Mouse (Mus musculus): ENCODE measurements around the gene Mus81. TPM values are rescaled to one million over a fixed set of nuclear protein-coding genes. Genes with fewer than 3 reads are reported as not detected.

Mus81 gene
- polyA plus RNA-seq (2015; fragmentation: Nextera tagmentation; extraction: Ambion mirVana), result 56.0 and 60.5 TPM in 2 replicates

- Histone ChIP-seq H3K27me3 (replicated peaks; ENCODE audit: control insufficient read depth, insufficient read depth, low read length) (no peaks in the 10 kb centered on the region), H3K4me1 (replicated peaks; ENCODE audit: control insufficient read depth, insufficient read depth, low read length) (peaks cover 33% of the 10 kb centered on the region), H3K4me2 (ENCODE audit: low read length) (peak within 1 kb of the TSS; percentile 58), H3K27ac (ENCODE audit: low read length) (peak within 1 kb of the TSS; percentile 98), H3K36me3 (ENCODE audit: control insufficient read depth, insufficient read depth) (peaks cover 8% of the 10 kb centered on the region), H3K4me3 (replicated peaks; ENCODE audit: low read length) (peak within 1 kb of the TSS; percentile 59), H3K9ac (replicated peaks; ENCODE audit: low read depth, low read length) (peak within 1 kb of the TSS; percentile 60), H3K9me3 (ENCODE audit: control insufficient read depth, low read length) (no peaks in the 10 kb centered on the region)
- peak; percentile 47 for ATAC-seq
- under 1% methylated on average over 39 of the region's 39 CpGs for WGBS
Observed at GRCm38 (mm10) chr19:5487768-5488550, at the start of gene Mus81. Gene Mus81 (minus strand): TSS chr19:5488402.

- Histone ChIP-seq H3K4me3 (replicated peaks; ENCODE audit: low read length) (no peak overlapping the region), H3K27ac (ENCODE audit: low read length) (no peak overlapping the region), H3K4me1 (replicated peaks; ENCODE audit: control insufficient read depth, insufficient read depth, low read length) (peaks cover 11% of the 10 kb centered on the region), H3K4me2 (ENCODE audit: low read length) (no peak overlapping the region), H3K9me3 (ENCODE audit: control insufficient read depth, low read length) (no peaks in the 10 kb centered on the region), H3K27me3 (replicated peaks; ENCODE audit: control insufficient read depth, insufficient read depth, low read length) (no peaks in the 10 kb centered on the region), H3K36me3 (ENCODE audit: control insufficient read depth, insufficient read depth) (no peaks in the 10 kb centered on the region), H3K9ac (replicated peaks; ENCODE audit: low read depth, low read length) (no peak overlapping the region)
- no peak for ATAC-seq
- WGBS, result 75% methylated on average over 8 of the region's 8 CpGs
Observed at GRCm38 (mm10) chr19:5532520-5532919, 44.3 kb upstream of the Mus81 start.

GRCm38 (mm10) chr19:5530138-5530524, 41.9 kb upstream of the Mus81 start:
- ATAC-seq, result no peak
- Histone ChIP-seq H3K27ac (ENCODE audit: low read length) (no peak overlapping the region), H3K9me3 (ENCODE audit: control insufficient read depth, low read length) (no peaks in the 10 kb centered on the region), H3K27me3 (replicated peaks; ENCODE audit: control insufficient read depth, insufficient read depth, low read length) (no peaks in the 10 kb centered on the region), H3K4me2 (ENCODE audit: low read length) (no peak overlapping the region), H3K9ac (replicated peaks; ENCODE audit: low read depth, low read length) (no peak overlapping the region), H3K36me3 (ENCODE audit: control insufficient read depth, insufficient read depth) (no peaks in the 10 kb centered on the region), H3K4me3 (replicated peaks; ENCODE audit: low read length) (no peak overlapping the region), H3K4me1 (replicated peaks; ENCODE audit: control insufficient read depth, insufficient read depth, low read length) (peaks cover 11% of the 10 kb centered on the region)
- WGBS, result 11% methylated on average over 7 of the region's 7 CpGs

GRCm38 (mm10) chr19:5529325-5530137, 41.3 kb upstream of the Mus81 start:
- Histone ChIP-seq H3K27ac (ENCODE audit: low read length) (no peak overlapping the region), H3K4me3 (replicated peaks; ENCODE audit: low read length) (0 out of 2 replicates have a peak overlapping the region, but pooled peaks have one; percentile 5)
- 8% methylated on average over 20 of the region's 20 CpGs for WGBS

GRCm38 (mm10) chr19:5525204-5525603, 37.0 kb upstream of the Mus81 start:
- WGBS, result 67% methylated on average over 5 of the region's 5 CpGs
- Histone ChIP-seq H3K4me2 (ENCODE audit: low read length) (no peak overlapping the region), H3K4me3 (replicated peaks; ENCODE audit: low read length) (no peak overlapping the region)

More at GRCm38 (mm10) chr19:5529325-5530137, 41.3 kb upstream of the Mus81 start:
- peak overlapping the region; percentile 37 for H3K4me2 ChIP-seq (ENCODE audit: low read length)
- no peak overlapping the region for H3K9ac ChIP-seq (replicated peaks; ENCODE audit: low read depth, low read length)
- no peaks in the 10 kb centered on the region for H3K9me3 ChIP-seq (ENCODE audit: control insufficient read depth, low read length)
- H3K4me1 ChIP-seq (replicated peaks; ENCODE audit: control insufficient read depth, insufficient read depth, low read length), result peaks cover 11% of the 10 kb centered on the region
- ATAC-seq, result peak; percentile 91
- no peaks in the 10 kb centered on the region for H3K27me3 ChIP-seq (replicated peaks; ENCODE audit: control insufficient read depth, insufficient read depth, low read length)
- no peaks in the 10 kb centered on the region for H3K36me3 ChIP-seq (ENCODE audit: control insufficient read depth, insufficient read depth)

GRCm38 (mm10) chr19:5518721-5519120, 30.5 kb upstream of the Mus81 start:
- Histone ChIP-seq H3K27me3 (replicated peaks; ENCODE audit: control insufficient read depth, insufficient read depth, low read length) (no peaks in the 10 kb centered on the region), H3K4me1 (replicated peaks; ENCODE audit: control insufficient read depth, insufficient read depth, low read length) (no peaks in the 10 kb centered on the region), H3K9ac (replicated peaks; ENCODE audit: low read depth, low read length) (no peak overlapping the region), H3K9me3 (ENCODE audit: control insufficient read depth, low read length) (no peaks in the 10 kb centered on the region), H3K27ac (ENCODE audit: low read length) (no peak overlapping the region), H3K36me3 (ENCODE audit: control insufficient read depth, insufficient read depth) (no peaks in the 10 kb centered on the region), H3K4me2 (ENCODE audit: low read length) (no peak overlapping the region), H3K4me3 (replicated peaks; ENCODE audit: low read length) (no peak overlapping the region)
- WGBS, result 88% methylated on average over 3 of the region's 3 CpGs
- ATAC-seq, result no peak

More at GRCm38 (mm10) chr19:5525204-5525603, 37.0 kb upstream of the Mus81 start:
- Histone ChIP-seq H3K36me3 (ENCODE audit: control insufficient read depth, insufficient read depth) (no peaks in the 10 kb centered on the region), H3K9me3 (ENCODE audit: control insufficient read depth, low read length) (no peaks in the 10 kb centered on the region), H3K4me1 (replicated peaks; ENCODE audit: control insufficient read depth, insufficient read depth, low read length) (peaks cover 10% of the 10 kb centered on the region), H3K27ac (ENCODE audit: low read length) (no peak overlapping the region), H3K27me3 (replicated peaks; ENCODE audit: control insufficient read depth, insufficient read depth, low read length) (no peaks in the 10 kb centered on the region), H3K9ac (replicated peaks; ENCODE audit: low read depth, low read length) (no peak overlapping the region)
- no peak for ATAC-seq

GRCm38 (mm10) chr19:5516906-5517505, 28.8 kb upstream of the Mus81 start:
- H3K9me3 ChIP-seq (ENCODE audit: control insufficient read depth, low read length), result no peaks in the 10 kb centered on the region
- no peak for ATAC-seq
- H3K27me3 ChIP-seq (replicated peaks; ENCODE audit: control insufficient read depth, insufficient read depth, low read length), result no peaks in the 10 kb centered on the region
- H3K9ac ChIP-seq (replicated peaks; ENCODE audit: low read depth, low read length), result no peak overlapping the region
- H3K27ac ChIP-seq (ENCODE audit: low read length), result no peak overlapping the region
- no peak overlapping the region for H3K4me2 ChIP-seq (ENCODE audit: low read length)
- WGBS, result 83% methylated on average over 8 of the region's 8 CpGs
- H3K4me3 ChIP-seq (replicated peaks; ENCODE audit: low read length), result no peak overlapping the region
- no peaks in the 10 kb centered on the region for H3K36me3 ChIP-seq (ENCODE audit: control insufficient read depth, insufficient read depth)
- H3K4me1 ChIP-seq (replicated peaks; ENCODE audit: control insufficient read depth, insufficient read depth, low read length), result peaks cover 3% of the 10 kb centered on the region; the same call in 1 of the 2 replicates

- H3K9me3 ChIP-seq (ENCODE audit: control insufficient read depth, low read length), result no peaks in the 10 kb centered on the region
- ATAC-seq, result no peak
- 79% methylated on average over 7 of the region's 7 CpGs for WGBS
- H3K4me2 ChIP-seq (ENCODE audit: low read length), result no peak overlapping the region
- H3K4me3 ChIP-seq (replicated peaks; ENCODE audit: low read length), result no peak overlapping the region
- no peak overlapping the region for H3K9ac ChIP-seq (replicated peaks; ENCODE audit: low read depth, low read length)
- H3K36me3 ChIP-seq (ENCODE audit: control insufficient read depth, insufficient read depth), result no peaks in the 10 kb centered on the region
- H3K4me1 ChIP-seq (replicated peaks; ENCODE audit: control insufficient read depth, insufficient read depth, low read length), result peaks cover 6% of the 10 kb centered on the region
- no peak overlapping the region for H3K27ac ChIP-seq (ENCODE audit: low read length)
- no peaks in the 10 kb centered on the region for H3K27me3 ChIP-seq (replicated peaks; ENCODE audit: control insufficient read depth, insufficient read depth, low read length)
Observed at GRCm38 (mm10) chr19:5515840-5516777, 27.9 kb upstream of the Mus81 start.
